Mouse (Mus musculus): ENCODE measurements around the gene Tnni3.

DNA sequence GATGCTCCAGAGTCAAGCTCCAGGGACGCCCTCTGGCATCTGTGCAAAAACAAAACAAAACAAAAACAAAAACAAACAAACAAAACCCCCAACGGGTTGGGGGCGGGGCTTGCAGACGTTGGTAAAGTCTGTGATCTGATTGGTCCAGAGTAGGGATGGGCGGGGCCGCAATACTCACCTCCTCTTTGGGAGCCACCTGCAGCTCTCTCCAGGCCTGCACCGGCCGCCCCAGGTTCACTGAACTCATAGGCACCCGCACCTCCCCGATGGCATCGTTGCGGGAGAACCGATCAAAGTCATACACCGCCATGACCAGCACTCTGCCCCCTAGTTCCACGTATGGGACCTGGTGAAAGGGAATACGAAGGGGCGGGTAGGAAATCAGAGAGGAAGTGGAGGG, 18.0 kb upstream of the Tnni3 start:
- TF ChIP-seq CTCF (IDR thresholded peaks at IDR 0.05; ENCODE audit: control insufficient read depth, insufficient read depth, insufficient read length): no peak
- TF ChIP-seq MYOD1 (IDR thresholded peaks at IDR 0.05; ENCODE audit: control insufficient read depth, insufficient read length, low read depth): no peak
- no peak for TF ChIP-seq MYOG (IDR thresholded peaks at IDR 0.05; ENCODE audit: control insufficient read depth, extremely low read depth, insufficient read length)
